Mouse (Mus musculus) kidney, embryonic 15.5 days (tissue): Measurements from ENCODE around the gene A730009L09Rik. TPM values are rescaled to one million over a fixed set of nuclear protein-coding genes. Genes with fewer than 3 reads are reported as not detected.

Source experiments
- ATAC-seq: fragments of 200-750 bp; cut with Nextera tagmentation; replicated peaks from 2 replicates; pipeline ENCODE4 v1.8.0; 2017; ENCODE audit warnings: moderate TSS enrichment; ENCODE audit not compliant: low FRiP score
- H3K27ac ChIP-seq: fragments of 300-500 bp; sonication (generic); 2 replicates; pipeline ENCODE4 v1.5.1; 2015; ENCODE audit warnings: mild to moderate bottlenecking, inconsistent platforms
- H3K27me3 ChIP-seq: fragments of 300-500 bp; sonication (generic); 2 replicates; pipeline ENCODE4 v1.6.1; 2015; ENCODE audit warnings: inconsistent platforms
- H3K36me3 ChIP-seq: fragments of 300-500 bp; sonication (generic); 2 replicates; pipeline ENCODE4 v1.6.1; 2015; ENCODE audit warnings: inconsistent platforms
- H3K4me1 ChIP-seq: fragments of 300-500 bp; sonication (generic); 2 replicates; pipeline ENCODE4 v1.6.1; 2015; ENCODE audit warnings: inconsistent platforms
- H3K4me2 ChIP-seq: fragments of 300-500 bp; sonication (generic); 2 replicates; pipeline ENCODE4 v1.6.1; 2015; ENCODE audit warnings: moderate library complexity, mild to moderate bottlenecking, inconsistent platforms
- H3K4me3 ChIP-seq: fragments of 300-500 bp; sonication (generic); replicated peaks from 2 replicates; pipeline ENCODE4 v1.5.1; 2015; ENCODE audit warnings: mild to moderate bottlenecking, inconsistent platforms
- H3K9ac ChIP-seq: fragments of 300-500 bp; sonication (generic); 2 replicates; pipeline ENCODE4 v1.6.1; 2015; ENCODE audit warnings: mild to moderate bottlenecking, inconsistent platforms
- H3K9me3 ChIP-seq: fragments of 300-500 bp; sonication (generic); replicated peaks from 2 replicates; pipeline ENCODE4 v1.6.1; 2016; ENCODE audit warnings: inconsistent platforms
- WGBS: fragments of 180-500 bp; shearing (Covaris S2); methylation state at CpG from one replicate; pipeline ENCODE4 v1.1.7; 2015; ENCODE audit warnings: mixed read lengths; 5-methylcytosine and 5-hydroxymethylcytosine counted together
- polyA plus RNA-seq: library from polyadenylated mRNA; unstranded; fragments of >200 nt; fragmentation: Nextera tagmentation; extraction: Ambion mirVana; gene quantifications from 2 replicates; pipeline ENCODE4 v1.2.1, GENCODE M21; 2015

A730009L09Rik gene
- polyA plus RNA-seq, result not detected in 2 replicates

GRCm38 (mm10) chr16:84514821-84515220, at the start of gene A730009L09Rik:
TSS of gene A730009L09Rik (plus strand) at chr16:84515121.
- no peak within 1 kb of the TSS for H3K27ac ChIP-seq
- H3K9ac ChIP-seq, result no peak within 1 kb of the TSS
- no peaks in the 10 kb centered on the region for H3K27me3 ChIP-seq
- H3K4me3 ChIP-seq, result no peak within 1 kb of the TSS
- 74% methylated on average over 8 of the region's 8 CpGs for WGBS
- H3K4me2 ChIP-seq, result no peak within 1 kb of the TSS
- H3K4me1 ChIP-seq, result no peaks in the 10 kb centered on the region
- ATAC-seq, result no peak
- H3K36me3 ChIP-seq, result no peaks in the 10 kb centered on the region
- no peaks in the 10 kb centered on the region for H3K9me3 ChIP-seq

- no peak overlapping the region for H3K9ac ChIP-seq
- ATAC-seq, result no peak
- H3K9me3 ChIP-seq, result no peaks in the 10 kb centered on the region
- H3K4me3 ChIP-seq, result no peak overlapping the region
- WGBS, result 91% methylated on average over 6 of the region's 6 CpGs
- H3K4me2 ChIP-seq, result no peak overlapping the region
- H3K4me1 ChIP-seq, result no peaks in the 10 kb centered on the region
- no peaks in the 10 kb centered on the region for H3K27me3 ChIP-seq
- no peak overlapping the region for H3K27ac ChIP-seq
- H3K36me3 ChIP-seq, result no peaks in the 10 kb centered on the region
These were observed 49.2 kb upstream of the A730009L09Rik start for GRCm38 (mm10) chr16:84465581-84466165.

GRCm38 (mm10) chr16:84468898-84469297, 46.0 kb upstream of the A730009L09Rik start:
- no peak overlapping the region for H3K27ac ChIP-seq
- WGBS, result 18% methylated on average over 1 of the region's 1 CpGs
- no peak overlapping the region for H3K9ac ChIP-seq
- H3K9me3 ChIP-seq, result no peaks in the 10 kb centered on the region
- ATAC-seq, result no peak
- no peaks in the 10 kb centered on the region for H3K27me3 ChIP-seq
- no peak overlapping the region for H3K4me3 ChIP-seq
- no peak overlapping the region for H3K4me2 ChIP-seq
- no peaks in the 10 kb centered on the region for H3K4me1 ChIP-seq
- no peaks in the 10 kb centered on the region for H3K36me3 ChIP-seq

- H3K9me3 ChIP-seq, result no peaks in the 10 kb centered on the region
- WGBS, result 61% methylated on average over 1 of the region's 1 CpGs
- no peaks in the 10 kb centered on the region for H3K27me3 ChIP-seq
- ATAC-seq, result no peak
- no peaks in the 10 kb centered on the region for H3K4me1 ChIP-seq
- no peak overlapping the region for H3K9ac ChIP-seq
- no peak overlapping the region for H3K27ac ChIP-seq
- H3K4me2 ChIP-seq, result no peak overlapping the region
- H3K36me3 ChIP-seq, result no peaks in the 10 kb centered on the region
- H3K4me3 ChIP-seq, result no peak overlapping the region
These were observed 44.9 kb upstream of the A730009L09Rik start for GRCm38 (mm10) chr16:84469994-84470393.

- 88% methylated on average over 6 of the region's 6 CpGs for WGBS
- no peak for ATAC-seq
- Histone ChIP-seq H3K27me3 (no peaks in the 10 kb centered on the region), H3K4me2 (no peak overlapping the region), H3K4me1 (no peaks in the 10 kb centered on the region), H3K9me3 (no peaks in the 10 kb centered on the region), H3K27ac (no peak overlapping the region), H3K9ac (no peak overlapping the region), H3K36me3 (no peaks in the 10 kb centered on the region), H3K4me3 (no peak overlapping the region)
These were observed 41.5 kb upstream of the A730009L09Rik start for GRCm38 (mm10) chr16:84473406-84473805.

GRCm38 (mm10) chr16:84474712-84475111, 40.2 kb upstream of the A730009L09Rik start:
- Histone ChIP-seq H3K27ac (no peak overlapping the region), H3K4me3 (no peak overlapping the region), H3K9ac (no peak overlapping the region), H3K9me3 (no peaks in the 10 kb centered on the region), H3K36me3 (no peaks in the 10 kb centered on the region), H3K27me3 (no peaks in the 10 kb centered on the region), H3K4me2 (no peak overlapping the region), H3K4me1 (no peaks in the 10 kb centered on the region)
- WGBS, result 85% methylated on average over 4 of the region's 4 CpGs
- ATAC-seq, result no peak

GRCm38 (mm10) chr16:84476948-84477347, 38.0 kb upstream of the A730009L09Rik start:
- no peaks in the 10 kb centered on the region for H3K27me3 ChIP-seq
- no peak overlapping the region for H3K4me3 ChIP-seq
- H3K36me3 ChIP-seq, result no peaks in the 10 kb centered on the region
- H3K9me3 ChIP-seq, result no peaks in the 10 kb centered on the region
- 77% methylated on average over 5 of the region's 5 CpGs for WGBS
- H3K4me1 ChIP-seq, result no peaks in the 10 kb centered on the region
- H3K27ac ChIP-seq, result no peak overlapping the region
- no peak overlapping the region for H3K4me2 ChIP-seq
- ATAC-seq, result no peak
- H3K9ac ChIP-seq, result no peak overlapping the region

GRCm38 (mm10) chr16:84477528-84477927, 37.4 kb upstream of the A730009L09Rik start:
- Histone ChIP-seq H3K4me1 (no peaks in the 10 kb centered on the region), H3K27me3 (no peaks in the 10 kb centered on the region), H3K9ac (no peak overlapping the region), H3K4me3 (no peak overlapping the region), H3K27ac (no peak overlapping the region), H3K36me3 (no peaks in the 10 kb centered on the region), H3K4me2 (no peak overlapping the region), H3K9me3 (no peaks in the 10 kb centered on the region)
- 65% methylated on average over 1 of the region's 1 CpGs for WGBS
- no peak for ATAC-seq

- Histone ChIP-seq H3K9me3 (no peaks in the 10 kb centered on the region), H3K4me3 (no peak overlapping the region), H3K27me3 (no peaks in the 10 kb centered on the region), H3K36me3 (no peaks in the 10 kb centered on the region), H3K4me1 (no peaks in the 10 kb centered on the region), H3K9ac (no peak overlapping the region), H3K4me2 (no peak overlapping the region), H3K27ac (no peak overlapping the region)
- no peak for ATAC-seq
- WGBS, result 87% methylated on average over 6 of the region's 6 CpGs
These were observed 37.0 kb upstream of the A730009L09Rik start for GRCm38 (mm10) chr16:84477952-84478351.

GRCm38 (mm10) chr16:84485931-84486330, 29.0 kb upstream of the A730009L09Rik start:
- ATAC-seq, result no peak
- 61% methylated on average over 11 of the region's 11 CpGs for WGBS
- Histone ChIP-seq H3K27ac (no peak overlapping the region), H3K9me3 (no peaks in the 10 kb centered on the region), H3K4me3 (no peak overlapping the region), H3K9ac (no peak overlapping the region), H3K4me2 (no peak overlapping the region), H3K36me3 (no peaks in the 10 kb centered on the region), H3K27me3 (no peaks in the 10 kb centered on the region), H3K4me1 (no peaks in the 10 kb centered on the region)

- WGBS, result 40% methylated on average over 3 of the region's 3 CpGs
- Histone ChIP-seq H3K9me3 (no peaks in the 10 kb centered on the region), H3K4me3 (peak overlapping the region; percentile 11; the same call in 1 of the 2 replicates), H3K4me2 (peak overlapping the region; percentile 49), H3K36me3 (no peaks in the 10 kb centered on the region), H3K27ac (no peak overlapping the region), H3K4me1 (no peaks in the 10 kb centered on the region), H3K27me3 (no peaks in the 10 kb centered on the region), H3K9ac (no peak overlapping the region)
- ATAC-seq, result peak; percentile 92
These were observed 20.1 kb upstream of the A730009L09Rik start for GRCm38 (mm10) chr16:84494818-84495217.

GRCm38 (mm10) chr16:84495438-84495837, 19.5 kb upstream of the A730009L09Rik start:
- H3K9ac ChIP-seq, result no peak overlapping the region
- 23% methylated on average over 2 of the region's 2 CpGs for WGBS
- ATAC-seq, result peak; percentile 43
- peak overlapping the region; percentile 49 for H3K4me2 ChIP-seq
- no peaks in the 10 kb centered on the region for H3K27me3 ChIP-seq
- H3K27ac ChIP-seq, result no peak overlapping the region
- 0 out of 2 replicates have a peak overlapping the region, but pooled peaks have one; percentile 11 for H3K4me3 ChIP-seq
- H3K4me1 ChIP-seq, result no peaks in the 10 kb centered on the region
- no peaks in the 10 kb centered on the region for H3K36me3 ChIP-seq
- no peaks in the 10 kb centered on the region for H3K9me3 ChIP-seq

- 63% methylated on average over 4 of the region's 4 CpGs for WGBS
These were observed 7.2 kb upstream of the A730009L09Rik start for GRCm38 (mm10) chr16:84507681-84508080.

More at GRCm38 (mm10) chr16:84507681-84508080, 7.2 kb upstream of the A730009L09Rik start:
- Histone ChIP-seq H3K4me1 (no peaks in the 10 kb centered on the region), H3K4me3 (no peak overlapping the region), H3K4me2 (no peak overlapping the region), H3K9ac (no peak overlapping the region), H3K27me3 (no peaks in the 10 kb centered on the region), H3K36me3 (no peaks in the 10 kb centered on the region), H3K27ac (no peak overlapping the region), H3K9me3 (no peaks in the 10 kb centered on the region)
- no peak for ATAC-seq
